Mouse (Mus musculus): Measurements from ENCODE around the gene Rbms1.
A peak's percentile ranks its signal among the peaks of the same experiment; 100 is the strongest.

Rbms1 gene

GRCm38 (mm10) chr2:60918401-60918800 lies 44.6 kb downstream of the Rbms1 start:
- DNase-seq (ENCODE audit: low spot score in 2 of 2), result no peak

GRCm38 (mm10) chr2:60914524-60915280 lies 48.3 kb downstream of the Rbms1 start:
- no peak for DNase-seq (ENCODE audit: low spot score in 2 of 2)

- DNase-seq (ENCODE audit: low spot score in 2 of 2), result no peak
These were observed 49.7 kb downstream of the Rbms1 start for GRCm38 (mm10) chr2:60913281-60913680.

- no peak for DNase-seq (ENCODE audit: low spot score in 2 of 2)
These were observed 51.3 kb downstream of the Rbms1 start for GRCm38 (mm10) chr2:60911716-60912115.

- DNase-seq (ENCODE audit: low spot score in 2 of 2), result peak in 1 of 2 experiments; percentile 48
These were observed 52.2 kb downstream of the Rbms1 start for GRCm38 (mm10) chr2:60910820-60911219.

- no peak for DNase-seq (ENCODE audit: low spot score in 2 of 2)
These were observed 54.4 kb downstream of the Rbms1 start for GRCm38 (mm10) chr2:60908551-60908950.

- DNase-seq (ENCODE audit: low spot score in 2 of 2), result no peak
These were observed 54.9 kb downstream of the Rbms1 start for GRCm38 (mm10) chr2:60908116-60908515.

- no peak for DNase-seq (ENCODE audit: low spot score in 2 of 2)
These were observed 57.7 kb downstream of the Rbms1 start for GRCm38 (mm10) chr2:60905283-60905682.

- DNase-seq (ENCODE audit: low spot score in 2 of 2), result no peak
These were observed 58.9 kb downstream of the Rbms1 start for GRCm38 (mm10) chr2:60904141-60904540.

GRCm38 (mm10) chr2:60903535-60903934 lies 59.5 kb downstream of the Rbms1 start:
- no peak for DNase-seq (ENCODE audit: low spot score in 2 of 2)

- DNase-seq (ENCODE audit: low spot score in 2 of 2), result no peak
These were observed 60.4 kb downstream of the Rbms1 start for GRCm38 (mm10) chr2:60902446-60903137.

GRCm38 (mm10) chr2:60901511-60901951 lies 61.5 kb downstream of the Rbms1 start:
- DNase-seq (ENCODE audit: low spot score in 2 of 2), result peak in 1 of 2 experiments; percentile 22

GRCm38 (mm10) chr2:60901013-60901412 lies 62.0 kb downstream of the Rbms1 start:
- no peak for DNase-seq (ENCODE audit: low spot score in 2 of 2)

GRCm38 (mm10) chr2:60893042-60893441 lies 70.0 kb downstream of the Rbms1 start:
- no peak for DNase-seq (ENCODE audit: low spot score in 2 of 2)

GRCm38 (mm10) chr2:60883931-60884330 lies 79.1 kb downstream of the Rbms1 start:
- no peak for DNase-seq (ENCODE audit: low spot score in 2 of 2)

GRCm38 (mm10) chr2:60883043-60883365 lies 80.0 kb downstream of the Rbms1 start:
- no peak for DNase-seq (ENCODE audit: low spot score in 2 of 2)

GRCm38 (mm10) chr2:60882202-60883042 lies 80.6 kb downstream of the Rbms1 start:
- DNase-seq (ENCODE audit: low spot score in 2 of 2), result no peak

GRCm38 (mm10) chr2:60881571-60882041 lies 81.4 kb downstream of the Rbms1 start:
- peak in 1 of 2 experiments; percentile 11 for DNase-seq (ENCODE audit: low spot score in 2 of 2)

- peak in 1 of 2 experiments; percentile 30 for DNase-seq (ENCODE audit: low spot score in 2 of 2)
These were observed 82.0 kb downstream of the Rbms1 start for GRCm38 (mm10) chr2:60880789-60881570.

GRCm38 (mm10) chr2:60879966-60880788 lies 82.8 kb downstream of the Rbms1 start:
- no peak for DNase-seq (ENCODE audit: low spot score in 2 of 2)

Measured in left cerebral cortex, adult 9 months (tissue).